Mouse (Mus musculus) cerebellum, adult 2 months (tissue): Measurements from ENCODE around the gene Itprip.

ENCODE experiments used
- CTCF ChIP-seq: fragments of 200-500 bp; IDR thresholded peaks from 2 replicates; pipeline ENCODE4 v1.5.1; 2011; ENCODE audit warnings: low read depth, mild to moderate bottlenecking, control low read depth, low read length, moderate library complexity, borderline replicate concordance; ENCODE audit not compliant: insufficient read depth
- POLR2A ChIP-seq: fragments of 200-500 bp; IDR thresholded peaks from 2 replicates; pipeline ENCODE4 v1.6.1; 2011; ENCODE audit warnings: low read length, control low read depth, borderline replicate concordance; ENCODE audit not compliant: insufficient read depth

DNA sequence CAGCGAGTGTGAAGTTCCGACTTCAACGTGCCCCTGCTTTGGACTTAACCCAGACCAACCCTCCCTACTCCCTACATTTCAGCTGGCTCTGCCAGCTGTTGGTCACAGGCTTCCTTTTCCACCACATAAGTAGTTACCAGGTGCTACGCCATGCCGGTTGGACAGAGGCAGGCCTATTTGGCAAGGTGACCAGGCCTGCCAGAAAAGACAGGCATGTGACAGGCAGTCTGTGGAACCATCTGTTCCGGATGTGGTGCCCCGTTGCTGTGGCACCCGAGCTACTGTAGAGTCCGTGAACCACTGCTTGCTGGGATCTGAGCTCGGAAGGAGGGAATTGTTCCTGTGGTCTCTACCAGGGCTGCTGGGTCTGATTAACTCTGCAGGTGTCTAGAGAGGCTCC, 31.7 kb downstream of the Itprip start:
- TF ChIP-seq CTCF (no peak), POLR2A (no peak)
